In genomic region chr19:4404840-4405239, GRCm38 (mm10) we compare ENCODE assay signal across 17 mouse cellular contexts. TPM values are rescaled to one million over a fixed set of nuclear protein-coding genes. Genes with fewer than 3 reads are reported as not detected.
DNase-seq lines count a peak whose midpoint lies in the region; TF ChIP-seq lines count a peak whose summit lies in the region.
"Had no signal": no experiment of that assay in that cellular context is flagged by ENCODE, and none has a peak within 500 bp of the region (broad histone marks: within the 10 kb centered on the region; RNA-seq: fewer than 3 reads in every experiment).

No protein-coding gene starts in this region.

- TF ChIP-seq RAD21 in MEL (IDR thresholded peaks at IDR 0.05; ENCODE audit: low read depth, low read length): no peak

- TF ChIP-seq EP300 in heart, adult 2 months (IDR thresholded peaks at IDR 0.05; ENCODE audit: insufficient read depth, low read depth, low read length): no peak
- TF ChIP-seq EP300 in MEL (IDR thresholded peaks at IDR 0.05; ENCODE audit: low read depth in 1 of 2, low read length in 2 of 2): peak; percentile 62 to 75

- H3K27ac ChIP-seq in heart, adult 2 months: no peak overlapping the region
- no peak overlapping the region for H3K27ac ChIP-seq in MEL (ENCODE audit: control insufficient read depth, low read depth, low read length)

- no peak for TF ChIP-seq CTCF in heart, adult 2 months (IDR thresholded peaks at IDR 0.05)
- no peak for TF ChIP-seq CTCF in MEL (IDR thresholded peaks at IDR 0.05 in 2 of 3, conservative IDR thresholded peaks at IDR 0.05 in 1 of 3; ENCODE audit: control insufficient read depth in 1 of 3, insufficient read depth in 1 of 3, low read depth in 2 of 3, low read length in 3 of 3, poor library complexity in 1 of 3, severe bottlenecking in 1 of 3)

- no peaks in the 10 kb centered on the region for H3K4me1 ChIP-seq in heart, adult 2 months (ENCODE audit: control insufficient read depth, insufficient read depth, low read length)
- H3K4me1 ChIP-seq in MEL (ENCODE audit: control insufficient read depth in 1 of 2, insufficient read depth in 2 of 2, low read length in 2 of 2): peaks cover 21 to 27% of the 10 kb centered on the region in 2 experiments

- H3K4me3 ChIP-seq in heart, adult 2 months: no peak overlapping the region
- H3K4me3 ChIP-seq in MEL (ENCODE audit: control insufficient read depth in 1 of 2, insufficient read depth in 1 of 2, low read depth in 2 of 2, low read length in 2 of 2): no peak overlapping the region

- no peaks in the 10 kb centered on the region for H3K9me3 ChIP-seq in MEL (replicated peaks; ENCODE audit: insufficient read depth, low read length)
- H3K9me3 ChIP-seq: G1E had no signal

- WGBS in heart, adult 2 months: 92% methylated on average over 2 of the region's 2 CpGs

- TF ChIP-seq POLR2A in heart, adult 2 months (IDR thresholded peaks at IDR 0.05; ENCODE audit: insufficient read depth, low read depth, low read length): no peak
- no peak for TF ChIP-seq POLR2A in MEL (IDR thresholded peaks at IDR 0.05; ENCODE audit: control insufficient read depth in 1 of 2, insufficient read depth in 1 of 2, low read depth in 1 of 2, low read length in 2 of 2, poor library complexity in 1 of 2)

- no peak overlapping the region for H3K9ac ChIP-seq in heart, adult 2 months (ENCODE audit: low read depth, low read length)
- no peak overlapping the region for H3K9ac ChIP-seq in MEL (ENCODE audit: control insufficient read depth, low read depth, low read length, poor library complexity, severe bottlenecking)

- H3K27me3 ChIP-seq in heart, adult 2 months (ENCODE audit: control insufficient read depth, insufficient read depth, low read length): no peaks in the 10 kb centered on the region
- H3K27me3 ChIP-seq in MEL (ENCODE audit: control insufficient read depth in 1 of 2, insufficient read depth in 2 of 2, low read length in 2 of 2): no peaks in the 10 kb centered on the region
- H3K27me3 ChIP-seq: Patski had no signal

- H3K36me3 ChIP-seq in heart, adult 2 months (ENCODE audit: control insufficient read depth, insufficient read depth, low read length): no peaks in the 10 kb centered on the region
- H3K36me3 ChIP-seq in MEL (ENCODE audit: control insufficient read depth in 1 of 2, insufficient read depth in 2 of 2, low read length in 2 of 2): peaks cover 0 to 24% of the 10 kb centered on the region in 2 experiments; a peak in 2 of 4 replicates
- H3K36me3 ChIP-seq: G1E had no signal

- DNase-seq in heart, adult 11 months: peak; percentile 49
- DNase-seq in heart, adult 2 months: no peak
- peak; percentile 50 for DNase-seq in MEL (ENCODE audit: low read depth, low spot score)
- no peak for DNase-seq in adrenal gland, postnatal 10 days
- DNase-seq: adrenal gland, adult 2 months; adrenal gland, adult 8-10 months; adrenal gland, postnatal 14 days; adrenal gland, postnatal 25 days; adrenal gland, postnatal 36 days; B cell, adult 2 months; cerebellum, adult 11 months; cerebellum, adult 11-12 months; cerebellum, adult 18-20 months; cerebellum, adult 2 months; cerebellum, adult 8-10 months had no signal

- intact Hi-C loops in heart, adult 2 months (cut with DNase I): no loop called here

- no peaks in the 10 kb centered on the region for H3K79me2 ChIP-seq in heart, adult 2 months (replicated peaks; ENCODE audit: control insufficient read depth, insufficient read depth, low read length)
- no peaks in the 10 kb centered on the region for H3K79me2 ChIP-seq in MEL (ENCODE audit: control insufficient read depth, insufficient read depth, low read length, poor library complexity)

TF ChIP-seq in MEL, 35 proteins besides CTCF, POLR2A, EP300 and RAD21:
- TF ChIP-seq E2F4 (IDR thresholded peaks at IDR 0.05; ENCODE audit: borderline replicate concordance, low read depth, low read length) (no peak), USF1 (IDR thresholded peaks at IDR 0.05; ENCODE audit: low read depth, low read length) (no peak), MYC (IDR thresholded peaks at IDR 0.05; ENCODE audit: low read depth, low read length) (no peak), TAL1 (IDR thresholded peaks at IDR 0.05; ENCODE audit: low read length) (peak; percentile 16; the same call in 1 of the 2 replicates), RCOR1 (IDR thresholded peaks at IDR 0.05; ENCODE audit: low read depth, low read length) (peak; percentile 24; the same call in 1 of the 2 replicates), GATA1 (IDR thresholded peaks at IDR 0.05; ENCODE audit: low read depth, low read length) (peak; percentile 65), MEF2A (IDR thresholded peaks at IDR 0.05; ENCODE audit: extremely low read depth, insufficient replicate concordance, low read depth, low read length, poor library complexity, severe bottlenecking) (peak; percentile 16; the same call in 1 of the 2 replicates), KAT2A (conservative IDR thresholded peaks at IDR 0.05; ENCODE audit: low read depth, low read length) (no peak), ZMIZ1 (IDR thresholded peaks at IDR 0.05; ENCODE audit: low read depth, low read length) (no peak), CHD2 (IDR thresholded peaks at IDR 0.05; ENCODE audit: low read length) (no peak), NRF1 (IDR thresholded peaks at IDR 0.05; ENCODE audit: insufficient read depth, low read depth, low read length, poor library complexity, severe bottlenecking) (no peak), BHLHE40 (IDR thresholded peaks at IDR 0.05; ENCODE audit: borderline replicate concordance, low read depth, low read length) (no peak), MAFK (IDR thresholded peaks at IDR 0.05; ENCODE audit: borderline replicate concordance, low read depth, low read length) (no peak), CHD1 (IDR thresholded peaks at IDR 0.05; ENCODE audit: low read depth, low read length) (no peak), TCF12 (IDR thresholded peaks at IDR 0.05; ENCODE audit: low read depth, low read length) (peak; percentile 66; the same call in 1 of the 2 replicates), GABPA (IDR thresholded peaks at IDR 0.05; ENCODE audit: low read depth, low read length) (no peak), HCFC1 (IDR thresholded peaks at IDR 0.05; ENCODE audit: low read depth, low read length) (no peak), TBP (IDR thresholded peaks at IDR 0.05; ENCODE audit: low read depth, low read length) (no peak), SIN3A (IDR thresholded peaks at IDR 0.05; ENCODE audit: low read length) (0 out of 2 replicates have a peak, but pooled peaks have one; percentile 17), ZNF384 (IDR thresholded peaks at IDR 0.05; ENCODE audit: low read depth, low read length) (peak; percentile 60), POLR2AphosphoS2 (IDR thresholded peaks at IDR 0.05; ENCODE audit: low read length) (no peak), ETS1 (IDR thresholded peaks at IDR 0.05; ENCODE audit: low read depth, low read length) (peak; percentile 46; the same call in 1 of the 2 replicates), POLR2AphosphoS5 (IDR thresholded peaks at IDR 0.05; ENCODE audit: borderline replicate concordance, low read depth, low read length) (no peak), ZC3H11A (IDR thresholded peaks at IDR 0.05; ENCODE audit: low read depth, low read length) (no peak), UBTF (IDR thresholded peaks at IDR 0.05; ENCODE audit: borderline replicate concordance, insufficient read depth, low read depth, low read length) (no peak)

RNA-seq across cellular contexts. Expression of gene Kdm2a, which starts 6.8 kb away (rescaled TPM):
- total RNA-seq in heart, adult 2 months (2021): 10 to 100 TPM; 36.4 to 38.6 TPM
- polyA plus RNA-seq in heart, adult 2 months (2012; rRNA removed): 49.7 and 82.9 TPM in 2 replicates
- 20.3 and 24.8 TPM in 2 replicates for total RNA-seq in MEL (2012; rRNA removed)
- polyA plus RNA-seq in MEL (2012; ENCODE audit: insufficient read depth in 1 of 2, insufficient read length in 2 of 2, low read depth in 1 of 2, low replicate concordance in 2 of 2, missing spikeins in 1 of 2): 10 to 100 TPM in 1 of 2 experiments, not detected in 1; 55.9 TPM
- 10 to 100 TPM; 67.7 to 84.7 TPM for total RNA-seq in adrenal gland, postnatal 10 days (2021)

RNA-seq across cellular contexts. Expression of gene Rhod, which starts 34.4 kb away (rescaled TPM):
- total RNA-seq in heart, adult 2 months (2021): 1 to 10 TPM; 5.3 to 5.5 TPM
- polyA plus RNA-seq in heart, adult 2 months (2012; rRNA removed): 8.5 and 9.2 TPM in 2 replicates
- not detected in 2 replicates for total RNA-seq in MEL (2012; rRNA removed)
- under 1 TPM in 1 of 2 experiments, not detected in 1; 0.06 TPM for polyA plus RNA-seq in MEL (2012; ENCODE audit: insufficient read depth in 1 of 2, insufficient read length in 2 of 2, low read depth in 1 of 2, low replicate concordance in 2 of 2, missing spikeins in 1 of 2)
- total RNA-seq in adrenal gland, postnatal 10 days (2021): 10 to 100 TPM; 13.7 to 15.4 TPM

Comparison
In these comparisons a context has a peak if more than half of its experiments do, and no peak if none do; other contexts are left out.
1. DNase-seq: peak in heart, adult 11 months (single experiment) and MEL (single experiment); none in heart, adult 2 months (0 of 2) and adrenal gland, postnatal 10 days (single experiment).